Mouse (Mus musculus): ENCODE measurements around the gene Lrrc61. TPM values are rescaled to one million over a fixed set of nuclear protein-coding genes. Genes with fewer than 3 reads are reported as not detected.
A peak's percentile ranks its signal among the peaks of the same experiment; 100 is the strongest.

Lrrc61 gene
- total RNA-seq, 2 experiments from 2014 or later = 32.3 to 37.6 TPM

DNA sequence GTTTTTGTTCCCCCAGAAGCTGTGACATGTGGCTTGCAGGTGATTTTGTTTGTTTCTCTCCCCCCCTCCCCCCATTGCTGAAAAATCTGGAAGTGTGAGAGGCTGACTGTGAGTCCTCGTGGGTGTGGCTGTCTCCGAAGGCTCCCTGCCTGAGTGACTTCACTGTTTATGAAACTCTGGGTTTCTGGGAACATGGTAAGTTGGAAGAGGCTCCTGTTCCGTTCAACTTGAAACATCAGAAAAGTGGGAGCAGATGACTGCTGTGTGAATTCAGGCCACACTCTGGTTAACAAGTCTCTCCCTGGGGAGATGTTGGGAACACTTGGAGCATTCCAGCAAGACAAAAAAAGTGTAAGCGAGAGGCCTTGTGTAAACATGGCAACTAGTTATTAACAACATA lies 7.7 kb upstream of the Lrrc61 start:
- DNase-seq (ENCODE audit: low spot score in 2 of 2) = no peak

DNA sequence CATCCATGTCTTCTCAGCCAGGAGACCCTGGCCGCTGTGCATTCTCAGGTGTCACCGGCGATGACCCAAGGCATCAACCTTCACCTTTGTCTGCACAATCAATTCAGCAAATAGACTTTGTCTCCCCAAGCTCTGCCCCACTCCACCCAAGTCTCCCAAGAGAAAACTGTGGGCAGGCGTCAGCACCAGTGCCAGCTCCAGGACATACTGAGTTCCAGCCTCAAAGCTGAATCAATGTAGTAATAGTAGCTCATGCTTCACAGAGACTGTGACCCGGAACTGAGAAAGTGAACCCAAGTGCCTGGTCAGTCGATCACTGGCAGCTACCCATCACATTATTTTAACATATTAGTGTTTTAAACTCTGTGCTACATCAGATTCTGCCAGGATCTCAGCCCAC lies 6.3 kb upstream of the Lrrc61 start:
- no peak for DNase-seq (ENCODE audit: low spot score in 2 of 2)

DNA sequence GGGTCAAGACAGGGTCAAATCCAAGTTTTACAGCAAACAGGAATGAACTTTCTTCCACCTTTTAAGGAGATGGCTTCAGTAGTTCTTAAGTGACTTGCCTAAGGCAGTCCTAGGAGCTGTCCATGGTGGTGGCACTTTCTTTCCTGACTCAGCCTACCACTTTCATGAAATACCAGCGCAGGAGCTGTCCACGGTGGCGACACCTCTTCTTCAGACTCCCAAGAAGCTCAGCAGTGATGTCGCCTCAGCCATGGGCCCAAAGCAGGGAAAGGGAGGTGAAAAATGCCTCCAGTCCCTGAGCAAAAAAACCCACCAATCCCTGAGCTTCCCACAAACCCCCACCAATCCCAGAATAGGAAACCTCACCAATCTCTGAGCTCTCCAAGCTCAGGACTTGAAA lies 1.7 kb upstream of the Lrrc61 start:
- DNase-seq (ENCODE audit: low spot score in 2 of 2) = no peak

DNA sequence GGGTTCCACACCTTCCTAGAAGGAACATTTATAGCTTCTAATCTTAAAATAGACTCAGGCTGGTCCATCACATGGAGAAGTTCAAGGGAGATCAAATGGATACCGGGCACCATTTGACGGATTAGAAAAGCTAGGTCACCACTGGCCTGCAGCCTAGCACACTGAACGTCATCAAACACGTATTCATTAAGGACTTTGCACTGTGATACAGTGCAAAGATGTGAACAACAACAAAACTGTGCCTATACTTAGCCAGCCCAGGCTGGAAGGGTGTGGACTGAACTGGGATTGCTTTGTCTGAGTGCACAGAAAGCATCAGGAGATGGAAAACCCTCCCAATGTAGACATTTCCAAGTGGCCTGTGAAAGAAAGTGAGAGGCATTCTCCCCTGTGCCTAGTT lies 777 bp upstream of the Lrrc61 start:
- peak in 1 of 2 experiments; percentile 24 for DNase-seq (ENCODE audit: low spot score in 2 of 2)

DNA sequence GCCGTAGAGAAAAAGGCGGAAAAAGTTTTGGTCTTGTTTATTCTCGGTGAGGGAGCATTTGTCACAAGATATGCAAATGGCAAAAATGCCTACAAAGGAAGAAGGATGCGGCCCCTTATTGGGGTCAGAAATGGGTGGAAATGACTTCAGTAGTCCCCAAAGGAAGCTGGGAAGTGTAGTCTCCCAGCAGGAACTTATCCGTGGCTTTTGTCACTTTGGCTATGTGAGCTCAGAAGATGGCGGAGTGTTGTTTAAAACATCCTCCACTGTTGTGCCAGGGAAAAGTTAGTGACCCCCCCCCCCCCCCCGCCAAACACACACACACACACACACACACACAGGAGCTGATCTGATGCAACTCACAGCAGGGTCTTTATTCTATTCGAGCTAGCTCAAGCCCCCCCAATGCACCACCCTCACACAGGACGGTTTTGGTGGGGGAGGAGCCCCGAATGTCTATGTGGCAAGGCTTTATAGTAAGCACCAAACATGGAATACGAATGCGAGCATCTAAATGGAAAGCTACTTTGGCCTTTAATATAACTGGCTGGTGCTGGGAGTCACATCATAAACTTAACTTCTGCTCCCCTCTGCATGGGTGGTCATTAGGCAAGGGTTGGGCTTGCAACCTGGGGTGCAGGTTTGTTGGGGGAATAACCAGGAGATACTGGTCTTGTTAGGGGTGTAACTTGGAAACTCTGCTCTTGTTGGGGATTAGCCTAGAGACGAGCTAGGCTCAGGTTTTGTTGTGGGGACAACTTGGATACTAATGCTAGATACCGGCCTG lies 701 bp downstream of the Lrrc61 start:
- peak; percentile 57 to 84 for DNase-seq (ENCODE audit: low spot score in 2 of 2)

DNA sequence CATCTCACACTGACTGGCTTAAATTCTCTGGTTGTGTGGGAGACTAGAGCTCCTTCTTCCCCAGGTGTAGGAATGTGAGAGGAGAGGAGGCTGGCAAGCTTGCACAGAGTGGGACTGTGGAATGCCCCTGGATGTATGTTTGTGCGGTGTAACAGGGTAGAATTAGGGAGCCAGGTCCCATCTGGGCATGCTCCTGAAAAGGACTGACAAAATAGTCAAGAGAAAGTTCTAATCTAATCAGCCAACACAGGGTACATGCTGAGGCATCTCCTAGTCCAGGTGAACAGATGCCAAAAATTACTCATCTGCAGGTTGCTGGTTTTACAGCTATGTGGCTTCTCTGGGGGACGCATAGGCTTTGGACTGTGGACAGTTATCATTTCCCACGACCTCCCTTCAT lies 1.4 kb downstream of the Lrrc61 start:
- DNase-seq (ENCODE audit: low spot score in 2 of 2) = no peak

DNA sequence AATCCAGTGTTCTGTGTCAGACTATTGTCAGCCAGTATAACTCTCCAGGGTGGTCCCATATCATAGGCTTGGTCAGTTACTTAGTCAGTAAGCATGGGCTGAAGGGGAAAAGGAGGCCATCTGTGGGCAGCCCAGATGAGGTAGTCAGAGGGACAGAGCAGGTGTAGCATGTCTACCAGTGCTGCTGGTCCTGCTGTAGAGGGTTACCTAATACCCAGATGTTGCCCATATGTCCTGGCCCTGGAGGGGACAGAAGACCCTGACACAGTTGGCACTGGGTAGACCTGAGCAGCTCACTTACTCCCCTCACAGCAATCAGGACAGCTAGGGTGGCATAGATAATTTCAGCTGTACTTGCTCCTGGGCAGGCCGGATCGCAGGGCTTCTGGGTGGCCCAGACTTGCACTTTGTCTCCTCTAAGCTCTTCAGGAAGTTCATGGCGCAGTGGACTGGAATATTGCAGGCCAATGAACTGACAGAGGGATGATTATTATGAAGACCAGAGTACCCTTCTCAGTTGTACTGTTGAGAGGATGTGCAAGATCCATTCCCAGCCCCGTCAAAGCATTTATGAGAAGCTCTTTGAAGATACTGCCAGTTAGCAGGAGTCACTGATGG lies 11.2 kb downstream of the Lrrc61 start:
- DNase-seq (ENCODE audit: low spot score in 2 of 2) = no peak

DNA sequence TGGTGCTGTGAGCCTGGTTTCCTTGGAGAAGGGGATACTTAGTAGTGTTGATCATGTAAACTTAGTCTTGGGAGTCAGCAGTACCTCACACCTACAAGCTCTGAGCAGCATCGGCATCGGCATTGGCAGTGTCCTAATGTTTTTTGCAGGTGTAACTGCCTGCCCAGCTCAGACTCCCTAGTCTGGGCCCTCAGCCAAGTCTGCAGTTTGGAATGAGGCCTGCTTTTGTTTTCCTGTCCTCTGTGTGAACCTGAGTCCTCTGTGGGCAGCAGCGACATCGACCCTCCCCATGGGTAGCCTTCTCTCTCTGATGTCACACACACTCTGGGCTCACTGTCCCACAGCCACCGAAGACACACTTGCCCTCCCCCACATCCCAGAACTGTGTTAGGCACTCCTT lies 11.7 kb downstream of the Lrrc61 start:
- no peak for DNase-seq (ENCODE audit: low spot score in 2 of 2)

DNA sequence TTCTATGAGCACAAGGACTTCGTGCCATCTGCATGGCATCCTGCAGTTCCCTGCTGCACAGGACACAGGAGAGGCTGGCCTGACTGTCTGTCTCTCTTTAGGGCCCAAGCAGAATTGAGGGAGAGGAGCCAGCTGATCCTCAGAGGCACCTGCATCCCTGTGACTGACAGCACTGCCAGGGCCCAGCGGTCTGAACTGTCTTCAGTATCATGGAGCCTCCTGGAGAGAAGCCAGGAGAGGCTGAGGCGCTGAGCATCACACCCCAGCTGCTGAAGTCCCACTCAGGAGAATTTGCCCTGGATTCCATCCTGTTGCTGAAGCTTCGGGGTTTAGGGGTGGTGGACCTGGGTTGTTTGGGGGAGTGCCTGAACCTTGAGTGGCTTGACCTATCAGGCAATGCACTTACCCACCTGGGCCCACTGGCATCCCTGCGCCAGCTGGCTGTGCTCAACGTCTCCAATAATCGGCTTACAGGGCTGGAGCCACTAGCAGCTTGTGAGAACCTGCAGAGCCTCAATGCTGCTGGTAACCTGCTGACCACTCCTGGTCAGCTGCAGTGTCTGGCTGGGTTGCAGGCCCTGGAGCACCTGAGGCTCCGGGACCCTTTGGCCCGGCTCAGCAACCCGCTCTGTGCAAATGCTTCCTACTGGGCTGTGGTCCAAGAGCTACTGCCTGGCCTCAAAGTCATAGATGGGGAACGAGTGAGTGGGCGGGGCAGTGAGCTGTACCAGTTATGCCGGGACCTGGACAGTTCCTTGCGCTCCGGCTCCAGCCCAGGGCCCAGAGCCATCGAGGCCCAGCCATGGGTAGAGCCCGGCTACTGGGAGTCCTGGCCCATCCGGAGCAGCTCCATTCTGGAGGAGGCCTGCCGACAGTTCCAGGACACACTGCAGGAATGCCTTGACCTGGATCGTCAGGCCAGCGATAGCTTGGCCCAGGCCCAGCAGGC lies 13.7 kb downstream of the Lrrc61 start:
- peak in 1 of 2 experiments; percentile 9 for DNase-seq (ENCODE audit: low spot score in 2 of 2)

DNA sequence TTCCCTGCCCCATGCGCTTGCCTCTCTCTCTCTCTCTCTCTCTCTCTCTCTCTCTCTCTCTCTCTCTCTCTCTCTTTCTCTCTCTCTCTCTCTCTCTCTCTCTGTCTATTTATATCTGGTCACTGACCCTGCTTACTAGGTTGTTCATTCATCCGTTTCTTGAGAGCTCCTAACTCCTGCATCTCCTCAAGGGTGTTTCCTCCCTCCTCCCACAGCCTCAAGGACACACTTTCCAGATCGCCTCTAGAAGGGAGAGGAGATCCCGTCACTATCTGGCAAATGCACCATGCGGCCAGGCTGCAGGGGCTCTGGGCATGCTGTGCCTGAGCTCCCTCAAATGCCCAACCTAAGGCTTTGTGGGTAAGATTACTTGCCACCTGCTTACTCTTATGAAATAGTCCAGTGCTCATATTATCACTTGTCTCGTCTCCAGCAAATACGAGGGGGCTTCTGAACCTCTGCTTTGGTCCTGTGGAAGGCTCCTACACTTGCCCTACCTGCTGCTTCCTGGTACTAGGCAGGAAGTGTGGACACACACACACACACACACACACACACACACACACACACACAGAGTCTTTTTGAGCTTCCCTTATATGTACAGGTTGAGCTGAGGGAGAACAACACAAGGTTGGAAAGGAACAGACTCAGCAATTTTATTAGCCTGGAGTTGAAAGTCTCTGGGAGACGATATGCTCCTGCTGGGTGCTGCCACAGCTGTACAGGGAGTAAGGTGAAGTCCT lies 14.6 kb downstream of the Lrrc61 start:
- no peak for DNase-seq (ENCODE audit: low spot score in 2 of 2)

DNA sequence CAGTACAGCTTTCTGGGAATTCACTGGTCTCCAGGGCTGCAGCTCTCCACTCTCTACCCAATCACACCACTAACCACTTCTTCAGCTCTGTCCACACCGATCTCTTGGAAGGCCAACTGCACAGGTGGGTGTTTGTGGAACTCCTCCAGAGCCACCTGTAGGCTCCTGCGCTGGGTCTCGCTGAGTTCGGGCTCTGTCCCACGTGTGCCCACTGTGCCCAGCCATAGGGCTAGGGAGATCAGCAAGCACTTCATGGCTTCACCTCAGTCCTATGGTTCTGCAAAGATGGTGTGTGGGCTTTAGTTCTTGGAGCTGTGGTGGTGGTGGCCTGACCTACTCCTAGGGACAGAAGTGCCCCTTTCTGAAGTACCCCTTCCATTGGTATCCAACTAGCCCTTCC lies 17.4 kb downstream of the Lrrc61 start:
- DNase-seq (ENCODE audit: low spot score in 2 of 2) = no peak

DNA sequence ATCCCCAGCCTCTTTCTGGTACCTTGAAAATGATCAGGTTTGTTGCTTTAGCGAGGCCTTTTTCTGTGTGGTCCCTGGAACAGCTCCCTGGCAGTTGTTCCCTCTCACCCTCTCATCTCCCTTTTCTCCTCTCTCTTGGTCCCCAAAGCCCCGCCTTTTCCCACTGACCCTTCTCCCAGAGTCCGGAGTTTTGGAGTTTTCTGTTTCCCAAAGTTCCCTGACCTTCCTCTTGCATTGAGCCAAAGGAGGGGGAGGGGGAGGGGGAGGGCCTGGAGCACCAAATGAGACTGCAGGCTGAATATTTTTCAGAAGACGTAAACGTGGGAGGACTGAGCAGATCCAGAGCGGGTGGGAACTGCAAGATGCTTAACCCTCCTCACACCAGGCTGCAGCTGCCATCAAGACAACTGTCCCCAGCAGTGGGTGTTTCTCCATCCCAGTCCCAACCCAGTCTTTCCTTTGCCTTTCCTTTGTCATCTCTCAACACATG lies 18.0 kb downstream of the Lrrc61 start, which contains the start of gene Rarres2:
Gene Rarres2, minus strand, starts transcription at position 218 of the 490 bp plus-strand sequence.
- no peak for DNase-seq (ENCODE audit: low spot score in 2 of 2)

DNA sequence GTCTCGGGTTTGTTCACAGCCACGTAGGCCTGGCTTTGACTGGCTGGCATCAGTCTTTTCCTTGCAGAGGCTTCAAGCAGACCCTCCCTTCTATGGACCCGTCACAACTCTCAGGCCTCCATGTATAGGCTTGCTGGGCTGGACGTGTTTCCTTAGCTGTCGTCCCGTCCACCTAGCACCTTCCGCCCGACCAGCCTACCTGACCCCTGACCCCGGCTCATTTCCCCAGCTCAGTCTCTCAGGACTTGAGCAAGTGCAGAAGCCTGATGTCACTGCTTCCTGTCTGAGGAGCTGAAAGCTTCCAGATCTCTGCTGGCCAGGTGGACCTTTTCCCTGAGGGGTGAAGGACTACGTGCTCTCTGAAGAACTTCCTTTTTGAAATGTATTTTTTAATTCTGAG lies 18.7 kb downstream of the Lrrc61 start:
- DNase-seq (ENCODE audit: low spot score in 2 of 2) = no peak

DNA sequence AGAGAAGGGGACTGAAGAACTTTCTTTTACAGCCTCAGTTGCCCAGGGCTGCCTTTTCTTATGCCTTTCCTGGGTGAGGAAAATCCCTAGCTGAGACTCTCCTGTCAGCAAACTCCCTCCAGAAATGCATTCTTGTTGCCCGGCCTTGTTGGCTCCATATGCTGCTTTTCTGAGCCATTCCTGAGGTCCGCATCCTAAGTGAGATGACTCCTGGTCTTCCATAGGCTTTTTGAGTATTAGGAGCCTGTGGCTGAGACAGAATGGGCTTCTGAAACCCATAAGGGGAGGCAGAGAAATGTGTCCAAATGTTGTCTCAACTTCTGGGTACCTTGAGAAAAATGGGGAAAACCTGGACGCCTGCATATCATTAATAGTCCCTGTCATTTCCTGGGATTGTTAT lies 19.4 kb downstream of the Lrrc61 start:
- no peak for DNase-seq (ENCODE audit: low spot score in 2 of 2)

DNA sequence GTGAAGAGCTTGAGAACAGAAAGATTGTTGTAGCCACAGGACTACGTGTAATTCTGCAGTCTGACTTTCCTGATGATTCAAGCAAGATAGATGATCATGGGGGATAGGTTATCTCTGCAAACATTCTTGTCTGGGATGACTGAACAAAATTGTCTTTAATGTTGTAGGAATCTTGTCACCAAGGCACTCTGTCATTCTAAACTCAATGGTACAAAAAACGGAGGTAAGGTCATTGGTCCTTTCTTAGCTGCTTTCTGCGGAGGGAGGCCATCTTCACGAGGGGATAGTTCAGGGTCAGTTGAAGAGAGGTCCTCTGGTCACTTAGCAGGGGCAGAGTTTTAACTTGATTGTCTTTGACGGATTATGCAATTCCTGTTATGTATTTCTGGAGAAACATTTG lies 24.1 kb downstream of the Lrrc61 start:
- no peak for DNase-seq (ENCODE audit: low spot score in 2 of 2)

DNA sequence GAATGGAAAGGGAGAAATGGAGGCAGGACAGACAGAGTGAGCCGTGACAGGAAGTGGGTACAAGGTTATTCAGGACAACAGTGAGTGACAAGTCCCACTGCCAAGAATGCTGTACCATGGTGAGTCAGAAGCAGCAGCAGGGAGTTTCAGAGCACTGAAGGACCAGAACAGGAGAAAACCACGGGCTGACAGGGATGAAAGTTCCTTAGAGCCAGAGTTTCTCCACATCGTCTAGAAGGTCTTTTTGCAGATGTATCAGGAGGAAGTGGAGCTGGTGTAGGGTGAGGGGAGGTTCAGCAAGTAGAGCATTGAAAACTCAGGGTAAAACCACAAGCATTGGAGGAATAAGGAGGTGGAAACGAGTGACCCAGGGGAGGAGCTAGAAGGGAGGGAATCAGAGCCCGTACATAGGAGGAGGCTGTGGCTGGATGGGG lies 24.6 kb downstream of the Lrrc61 start:
- DNase-seq (ENCODE audit: low spot score in 2 of 2) = no peak

DNA sequence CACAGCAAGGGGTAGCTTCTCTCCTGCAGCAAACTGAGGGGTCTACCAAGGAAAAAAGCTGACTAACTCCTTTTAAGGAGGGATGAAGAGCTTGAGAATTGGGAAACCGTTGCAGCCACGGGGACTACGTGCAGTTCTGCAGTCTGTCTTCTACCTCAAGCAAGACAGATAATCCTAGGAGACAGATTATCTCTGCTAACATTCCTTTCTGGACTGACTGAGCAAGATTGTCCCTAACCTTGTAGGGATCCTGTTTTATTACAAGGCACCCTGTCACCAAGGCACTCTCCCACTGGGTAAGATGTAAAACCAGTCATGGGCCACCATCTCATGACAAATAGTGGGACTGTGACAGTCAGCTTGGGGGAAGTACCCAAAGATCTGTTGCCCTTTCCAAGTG lies 26.7 kb downstream of the Lrrc61 start:
- DNase-seq (ENCODE audit: low spot score in 2 of 2) = no peak

DNA sequence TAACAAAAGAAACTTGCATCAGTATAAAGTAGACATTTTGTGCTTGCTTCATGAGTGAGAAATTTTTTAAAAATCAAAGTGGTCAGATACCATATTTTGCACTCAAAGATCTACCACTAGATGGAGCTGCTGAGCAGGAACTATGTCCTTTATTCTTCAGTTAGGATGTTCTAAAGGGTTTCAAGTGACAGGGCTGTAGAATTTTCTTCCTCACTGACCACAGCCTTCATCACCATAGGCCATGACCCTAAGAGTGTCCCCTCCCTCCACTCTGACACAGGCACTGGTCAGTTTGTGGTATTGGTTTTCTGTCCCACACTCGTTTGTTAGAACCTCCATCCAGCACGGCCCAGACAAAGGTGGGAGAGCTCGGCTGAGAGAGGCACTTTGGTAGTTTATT lies 27.4 kb downstream of the Lrrc61 start:
- peak in 1 of 2 experiments; percentile 74 for DNase-seq (ENCODE audit: low spot score in 2 of 2)

DNA sequence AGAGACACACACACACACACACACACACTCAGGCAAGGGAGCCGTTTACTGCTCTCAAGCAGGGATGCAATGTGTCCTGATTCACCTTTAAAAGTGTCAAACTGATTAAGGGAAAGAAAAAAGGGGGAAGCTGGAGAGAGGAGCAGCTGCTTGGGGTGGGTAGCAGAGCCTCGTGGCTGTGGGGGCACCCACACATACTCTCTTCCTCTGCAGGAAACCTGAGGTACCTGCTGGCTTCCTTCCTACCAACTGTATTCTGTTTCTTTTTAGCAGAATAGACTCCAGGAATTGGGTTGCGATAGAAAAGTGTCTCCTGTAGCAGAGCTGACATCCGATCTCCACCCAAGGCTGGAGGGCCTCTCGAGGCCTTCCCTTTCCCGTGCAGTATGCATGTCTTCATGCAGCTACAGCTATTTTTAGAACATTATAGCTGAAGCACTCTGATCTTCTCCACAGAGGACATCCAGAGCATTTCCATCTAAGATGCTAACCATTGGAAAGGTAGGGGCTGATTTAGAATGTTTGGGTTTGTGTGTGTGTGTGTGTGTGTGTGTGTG lies 34.7 kb downstream of the Lrrc61 start, which contains the start of gene Gm45021:
Gene Gm45021, plus strand, starts transcription at position 417 of the 557 bp plus-strand sequence.
- DNase-seq (ENCODE audit: low spot score in 2 of 2) = no peak

DNA sequence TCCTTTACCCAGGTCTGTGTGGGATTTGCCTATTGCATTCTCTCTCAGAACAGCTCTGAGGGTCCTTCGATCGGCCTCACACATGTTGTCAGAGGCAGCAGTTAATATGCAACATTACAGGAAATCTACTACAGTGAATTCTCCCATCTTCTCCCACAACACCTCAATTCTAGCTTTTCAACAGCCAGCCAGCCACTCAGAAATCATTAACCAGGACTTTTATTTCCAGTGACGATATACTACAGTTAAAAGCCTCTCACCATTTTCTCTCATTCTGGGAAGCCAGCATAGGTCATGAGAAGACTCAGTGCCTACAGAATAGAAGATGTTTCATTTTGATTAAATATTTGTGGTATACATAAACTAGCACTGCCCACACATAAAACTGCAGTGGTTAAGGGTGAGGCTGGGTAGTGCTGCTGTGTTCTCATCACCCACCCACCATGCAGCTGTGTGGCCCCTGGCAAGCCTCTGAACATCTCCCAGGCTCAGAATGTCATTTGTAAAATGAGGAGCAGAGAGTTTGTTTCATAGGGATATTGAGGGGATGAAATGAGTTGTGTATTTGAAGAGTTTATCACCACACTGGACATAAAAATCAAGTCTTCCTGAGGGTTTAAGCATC lies 36.7 kb downstream of the Lrrc61 start:
- no peak for DNase-seq (ENCODE audit: low spot score in 2 of 2)
